In the genomic region with DNA sequence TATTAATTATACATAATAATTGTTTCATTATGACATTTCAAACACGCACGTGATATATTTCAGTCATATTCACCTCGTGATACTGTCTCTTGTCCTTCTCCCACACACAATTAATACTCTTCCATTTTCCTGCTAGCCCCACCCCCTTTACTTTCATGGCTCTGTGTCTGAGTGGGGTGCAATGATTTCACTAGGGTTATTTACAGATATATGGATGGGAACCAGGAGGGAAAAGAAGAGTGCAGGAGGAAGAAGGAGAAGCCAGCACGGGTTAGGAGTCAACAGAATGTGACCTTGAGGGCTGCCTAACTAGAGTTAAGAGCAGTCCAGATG, we compare ENCODE assay signal across 25 mouse cellular contexts.
DNase-seq lines count a peak whose midpoint lies in the region; ATAC-seq and TF ChIP-seq lines count a peak whose summit lies in the region.
"Had no signal": no experiment of that assay in that cellular context is flagged by ENCODE, and none has a peak within 500 bp of the region (broad histone marks: within the 10 kb centered on the region; RNA-seq: fewer than 3 reads in every experiment).

No protein-coding gene starts in this region.

- H3K4me2 ChIP-seq in hindbrain, embryonic 13.5 days, result no peak overlapping the region
- no peak overlapping the region for H3K4me2 ChIP-seq in hindbrain, postnatal 0 days (ENCODE audit: low read depth, low read length)
- H3K4me2 ChIP-seq in midbrain, embryonic 16.5 days (ENCODE audit: low read length), result no peak overlapping the region
- H3K4me2 ChIP-seq in midbrain, embryonic 13.5 days (replicated peaks), result no peak overlapping the region
- no peak overlapping the region for H3K4me2 ChIP-seq in neural tube, embryonic 14.5 days (ENCODE audit: low read depth, low read length)
- H3K4me2 ChIP-seq: embryonic facial prominence, embryonic 12.5 days; embryonic facial prominence, embryonic 15.5 days; heart, embryonic 12.5 days; heart, embryonic 15.5 days; hindbrain, embryonic 15.5 days had no signal

- no peak overlapping the region for H3K4me3 ChIP-seq in hindbrain, embryonic 13.5 days
- H3K4me3 ChIP-seq in hindbrain, postnatal 0 days (ENCODE audit: low read length), result no peak overlapping the region
- H3K4me3 ChIP-seq in midbrain, embryonic 16.5 days (ENCODE audit: low read depth, low read length), result no peak overlapping the region
- H3K4me3 ChIP-seq in midbrain, embryonic 13.5 days (replicated peaks), result no peak overlapping the region
- no peak overlapping the region for H3K4me3 ChIP-seq in neural tube, embryonic 14.5 days (ENCODE audit: low read depth, low read length)
- H3K4me3 ChIP-seq: embryonic facial prominence, embryonic 12.5 days; embryonic facial prominence, embryonic 15.5 days; gastrocnemius, adult 2 months; heart, embryonic 12.5 days; heart, embryonic 15.5 days; hindbrain, embryonic 15.5 days had no signal

- no peak for TF ChIP-seq CTCF in hindbrain, postnatal 0 days (IDR thresholded peaks at IDR 0.05; ENCODE audit: low read depth)

- H3K4me1 ChIP-seq in hindbrain, embryonic 13.5 days (replicated peaks), result peaks cover 11% of the 10 kb centered on the region
- H3K4me1 ChIP-seq in hindbrain, postnatal 0 days (ENCODE audit: insufficient read depth, low read length), result no peaks in the 10 kb centered on the region
- H3K4me1 ChIP-seq in midbrain, embryonic 16.5 days (ENCODE audit: control insufficient read depth, insufficient read depth, low read length), result 0 out of 2 replicates have a peak, but pooled peaks cover 3% of the 10 kb centered on the region
- peaks cover 11% of the 10 kb centered on the region for H3K4me1 ChIP-seq in midbrain, embryonic 13.5 days (replicated peaks)
- no peaks in the 10 kb centered on the region for H3K4me1 ChIP-seq in neural tube, embryonic 14.5 days (ENCODE audit: control insufficient read depth, insufficient read depth, low read length)
- H3K4me1 ChIP-seq: embryonic facial prominence, embryonic 12.5 days; embryonic facial prominence, embryonic 15.5 days; heart, embryonic 12.5 days; heart, embryonic 15.5 days had no signal

- H3K27ac ChIP-seq in hindbrain, embryonic 13.5 days, result peak overlapping the region; percentile 36; the same call in 1 of the 2 replicates
- H3K27ac ChIP-seq in hindbrain, postnatal 0 days, result no peak overlapping the region
- no peak overlapping the region for H3K27ac ChIP-seq in midbrain, embryonic 16.5 days (ENCODE audit: low read length)
- H3K27ac ChIP-seq in midbrain, embryonic 13.5 days, result no peak overlapping the region
- no peak overlapping the region for H3K27ac ChIP-seq in neural tube, embryonic 14.5 days (ENCODE audit: low read depth, low read length)
- H3K27ac ChIP-seq: embryonic facial prominence, embryonic 12.5 days; embryonic facial prominence, embryonic 15.5 days; gastrocnemius, adult 2 months; heart, embryonic 15.5 days had no signal

- no peaks in the 10 kb centered on the region for H3K36me3 ChIP-seq in hindbrain, embryonic 13.5 days
- no peaks in the 10 kb centered on the region for H3K36me3 ChIP-seq in hindbrain, postnatal 0 days (ENCODE audit: insufficient read depth, low read length)
- H3K36me3 ChIP-seq in midbrain, embryonic 16.5 days (ENCODE audit: control insufficient read depth, insufficient read depth, low read length), result no peaks in the 10 kb centered on the region
- H3K36me3 ChIP-seq in midbrain, embryonic 13.5 days, result no peaks in the 10 kb centered on the region
- H3K36me3 ChIP-seq in neural tube, embryonic 14.5 days (ENCODE audit: control insufficient read depth, insufficient read depth, low read length), result no peaks in the 10 kb centered on the region
- H3K36me3 ChIP-seq: embryonic facial prominence, embryonic 12.5 days; embryonic facial prominence, embryonic 15.5 days; heart, embryonic 12.5 days; heart, embryonic 15.5 days; hindbrain, embryonic 15.5 days had no signal

- H3K9ac ChIP-seq in hindbrain, embryonic 13.5 days, result no peak overlapping the region
- no peak overlapping the region for H3K9ac ChIP-seq in hindbrain, postnatal 0 days (replicated peaks; ENCODE audit: low read length)
- no peak overlapping the region for H3K9ac ChIP-seq in midbrain, embryonic 16.5 days (ENCODE audit: low read depth, low read length)
- H3K9ac ChIP-seq in midbrain, embryonic 13.5 days (replicated peaks), result no peak overlapping the region
- H3K9ac ChIP-seq in neural tube, embryonic 14.5 days (replicated peaks; ENCODE audit: low read depth, low read length), result no peak overlapping the region
- H3K9ac ChIP-seq: embryonic facial prominence, embryonic 12.5 days; embryonic facial prominence, embryonic 15.5 days; forebrain, postnatal 0 days; heart, embryonic 12.5 days; heart, embryonic 15.5 days; hindbrain, embryonic 15.5 days had no signal

- H3K27me3 ChIP-seq in hindbrain, embryonic 13.5 days, result no peaks in the 10 kb centered on the region
- H3K27me3 ChIP-seq in hindbrain, postnatal 0 days (ENCODE audit: insufficient read depth, low read length), result no peaks in the 10 kb centered on the region
- H3K27me3 ChIP-seq in midbrain, embryonic 16.5 days (ENCODE audit: control insufficient read depth, insufficient read depth, low read depth, low read length), result no peaks in the 10 kb centered on the region
- H3K27me3 ChIP-seq in midbrain, embryonic 13.5 days, result no peaks in the 10 kb centered on the region
- no peaks in the 10 kb centered on the region for H3K27me3 ChIP-seq in neural tube, embryonic 14.5 days (ENCODE audit: control insufficient read depth, insufficient read depth, low read length)
- H3K27me3 ChIP-seq: embryonic facial prominence, embryonic 12.5 days; embryonic facial prominence, embryonic 15.5 days; heart, embryonic 12.5 days; heart, embryonic 15.5 days; hindbrain, embryonic 15.5 days had no signal

- no peak for DNase-seq in hindbrain, postnatal 0 days (ENCODE audit: low spot score)
- no peak for DNase-seq in gastrocnemius, postnatal 25 days
- DNase-seq: adrenal gland, adult 2 months; adrenal gland, postnatal 14 days; cerebellum, adult 11 months; cerebellum, adult 2 months; cerebellum, adult 9-11 months; cerebellum, postnatal 25 days; gastrocnemius, adult 2 months; gastrocnemius, postnatal 14 days; heart, adult 18-20 months; heart, postnatal 10 days; heart, postnatal 36 days had no signal

- ATAC-seq in hindbrain, embryonic 13.5 days (ENCODE audit: low FRiP score), result peak; percentile 25
- ATAC-seq in hindbrain, postnatal 0 days, result no peak
- ATAC-seq in midbrain, embryonic 16.5 days, result 0 out of 2 replicates have a peak, but pooled peaks have one; percentile 30
- no peak for ATAC-seq in midbrain, embryonic 13.5 days
- peak; percentile 79; the same call in 1 of the 2 replicates for ATAC-seq in neural tube, embryonic 14.5 days (ENCODE audit: low read depth)
- ATAC-seq: CD4-positive, CD25-positive, alpha-beta regulatory T cell, adult 4 months; inflammation-experienced regulatory T-cells, adult 6 months had no signal

- 58% methylated on average over 4 of the region's 4 CpGs for WGBS in hindbrain, embryonic 13.5 days
- WGBS in hindbrain, postnatal 0 days, result 72% methylated on average over 4 of the region's 4 CpGs
- WGBS in midbrain, embryonic 16.5 days, result 72% methylated on average over 4 of the region's 4 CpGs
- WGBS in midbrain, embryonic 13.5 days, result 79% methylated on average over 4 of the region's 4 CpGs
- 53% methylated on average over 4 of the region's 4 CpGs for WGBS in neural tube, embryonic 14.5 days

- no peaks in the 10 kb centered on the region for H3K9me3 ChIP-seq in hindbrain, embryonic 13.5 days
- no peaks in the 10 kb centered on the region for H3K9me3 ChIP-seq in hindbrain, postnatal 0 days (ENCODE audit: low read length)
- no peaks in the 10 kb centered on the region for H3K9me3 ChIP-seq in midbrain, embryonic 16.5 days (replicated peaks; ENCODE audit: control insufficient read depth, low read length, poor library complexity, severe bottlenecking)
- no peaks in the 10 kb centered on the region for H3K9me3 ChIP-seq in midbrain, embryonic 13.5 days
- H3K9me3 ChIP-seq in neural tube, embryonic 14.5 days (ENCODE audit: control insufficient read depth, low read length), result no peaks in the 10 kb centered on the region
- H3K9me3 ChIP-seq: embryonic facial prominence, embryonic 12.5 days; embryonic facial prominence, embryonic 15.5 days; heart, embryonic 12.5 days; heart, embryonic 15.5 days; hindbrain, embryonic 15.5 days had no signal

Comparison
In these comparisons a context has a peak if more than half of its experiments do, and no peak if none do; other contexts are left out.
1. ATAC-seq: peak in hindbrain, embryonic 13.5 days (single experiment), midbrain, embryonic 16.5 days (single experiment) and neural tube, embryonic 14.5 days (single experiment); none in hindbrain, postnatal 0 days (single experiment) and midbrain, embryonic 13.5 days (single experiment).